Mouse (Mus musculus) cerebral cortex, adult 2 months (tissue): ENCODE results near the gene Elp5.

ENCODE experiments used
- WGBS: fragments of 180-500 bp; shearing (Covaris S2); methylation state at CpG from one replicate; pipeline ENCODE4 v1.1.7; 2018; 5-methylcytosine and 5-hydroxymethylcytosine counted together

The Elp5 gene

DNA sequence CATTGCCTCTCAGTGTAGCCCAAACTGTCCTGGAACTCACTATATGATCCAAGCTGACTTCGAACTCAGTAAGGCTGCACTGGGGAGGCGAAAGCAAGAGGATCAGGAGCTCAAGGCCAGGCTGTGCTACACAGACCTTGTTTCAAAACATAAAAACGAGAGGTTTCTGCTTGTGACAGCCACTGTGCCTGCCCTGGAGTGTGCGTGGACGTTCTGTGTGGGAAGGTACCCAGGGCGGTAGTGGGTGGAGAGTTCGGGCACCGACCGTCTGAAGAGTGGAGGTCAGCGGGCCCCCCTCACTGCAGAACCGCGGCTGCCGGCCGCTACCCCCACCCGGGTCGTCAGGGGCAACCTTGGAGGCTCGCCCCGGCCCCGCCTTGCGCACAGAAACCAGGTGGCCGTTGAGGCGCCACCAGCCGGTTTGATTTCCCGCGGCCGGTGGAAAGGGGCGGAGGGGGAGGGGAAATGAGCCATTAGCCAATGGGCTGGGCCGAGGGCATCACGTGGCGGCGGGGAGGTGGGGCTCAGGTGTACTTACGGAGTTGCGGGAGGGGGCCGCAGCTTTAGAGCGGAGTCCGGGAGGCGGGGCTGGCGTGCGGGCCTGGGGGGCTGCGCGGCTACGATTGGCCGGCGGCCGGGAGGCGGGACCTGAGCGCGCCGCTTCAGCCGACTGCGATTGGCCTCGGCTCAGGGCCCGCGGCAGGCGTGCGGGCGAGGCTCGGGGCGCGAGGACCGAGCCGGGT, 47.0 kb downstream of the Elp5 start, which contains the start of gene Ybx2:
Gene Ybx2 (plus strand): TSS at position 660 of the 743 bp plus-strand sequence.
- WGBS = 2% methylated on average over 62 of the region's 62 CpGs

DNA sequence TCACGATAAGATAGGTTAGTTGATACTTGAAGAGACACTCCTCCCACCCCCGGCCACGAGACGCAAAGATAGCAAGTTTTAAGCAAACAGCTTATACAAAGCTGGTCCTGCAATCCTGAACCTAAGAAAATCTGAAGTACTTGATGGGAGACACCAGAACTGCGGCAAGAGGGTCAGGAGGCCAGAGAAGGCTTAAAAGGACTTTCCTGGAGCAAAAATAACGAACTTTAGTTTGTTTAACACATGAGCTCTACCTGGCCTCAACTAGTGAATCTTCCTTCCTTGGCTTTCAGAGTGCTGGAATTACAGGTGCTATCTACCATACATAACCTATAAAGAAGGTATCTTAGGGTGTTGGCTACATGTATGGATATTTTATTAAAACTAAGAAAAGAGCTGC, 47.6 kb downstream of the Elp5 start:
- WGBS = 18% methylated on average over 6 of the region's 6 CpGs

DNA sequence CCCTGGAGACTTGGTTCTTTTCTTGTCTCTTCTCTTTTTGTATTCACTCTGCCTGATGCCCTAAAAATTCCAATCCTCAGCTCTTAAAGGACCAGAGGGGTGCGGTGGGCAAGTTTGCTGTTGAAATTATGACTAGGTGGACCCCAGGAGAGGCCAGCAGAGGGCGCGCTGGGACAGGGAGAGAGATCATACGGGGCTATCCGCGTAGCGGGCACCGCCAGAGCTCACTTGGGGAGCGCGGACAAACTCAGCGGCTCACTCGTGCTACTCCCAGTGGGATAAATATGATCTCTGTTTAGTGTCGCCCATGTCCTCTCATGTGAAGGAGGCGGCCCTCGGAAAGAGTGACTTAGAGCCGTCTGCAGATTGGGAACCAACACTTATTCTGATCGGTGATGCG, 48.1 kb downstream of the Elp5 start:
- WGBS = under 1% methylated on average over 18 of the region's 18 CpGs

DNA sequence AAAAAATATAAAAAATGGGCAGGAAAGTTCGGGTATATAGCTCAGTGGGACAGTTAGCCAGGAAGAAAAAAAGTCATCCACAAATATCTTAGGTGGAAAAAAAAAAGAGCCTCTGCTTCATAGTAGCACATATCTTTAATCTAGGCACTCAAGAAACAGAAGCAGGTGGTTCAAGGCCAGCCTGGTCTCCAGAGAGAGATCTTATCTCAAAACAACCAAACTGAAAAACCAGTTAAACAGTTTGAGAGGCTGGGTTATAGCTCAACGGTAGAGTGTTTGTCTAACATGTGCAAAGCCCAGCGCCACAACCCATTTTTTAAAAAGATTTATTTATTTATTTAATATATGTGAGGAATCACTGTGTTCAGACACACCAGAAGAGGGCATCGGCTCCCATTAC, 49.3 kb downstream of the Elp5 start:
- WGBS = 67% methylated on average over 4 of the region's 4 CpGs

DNA sequence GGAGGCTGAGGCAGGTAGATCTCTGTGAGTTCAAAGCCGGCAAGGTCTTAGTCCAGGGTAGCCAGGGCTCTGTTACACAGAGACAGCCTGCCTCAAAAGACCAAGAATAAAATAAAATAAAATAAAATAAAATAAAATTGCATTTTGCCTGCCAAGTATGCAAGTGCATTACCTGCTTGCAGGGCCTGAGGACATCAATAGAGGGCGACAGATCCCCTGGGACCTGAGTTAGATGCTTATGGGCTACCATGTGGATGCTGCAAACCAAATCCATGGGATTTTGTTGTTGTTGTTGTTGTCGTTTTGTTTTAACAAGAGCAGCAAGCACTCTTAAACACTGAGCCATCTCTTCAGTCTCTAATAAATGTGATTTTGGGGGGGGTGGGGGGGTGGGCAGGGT, 50.1 kb downstream of the Elp5 start:
- 36% methylated on average over 3 of the region's 3 CpGs for WGBS

DNA sequence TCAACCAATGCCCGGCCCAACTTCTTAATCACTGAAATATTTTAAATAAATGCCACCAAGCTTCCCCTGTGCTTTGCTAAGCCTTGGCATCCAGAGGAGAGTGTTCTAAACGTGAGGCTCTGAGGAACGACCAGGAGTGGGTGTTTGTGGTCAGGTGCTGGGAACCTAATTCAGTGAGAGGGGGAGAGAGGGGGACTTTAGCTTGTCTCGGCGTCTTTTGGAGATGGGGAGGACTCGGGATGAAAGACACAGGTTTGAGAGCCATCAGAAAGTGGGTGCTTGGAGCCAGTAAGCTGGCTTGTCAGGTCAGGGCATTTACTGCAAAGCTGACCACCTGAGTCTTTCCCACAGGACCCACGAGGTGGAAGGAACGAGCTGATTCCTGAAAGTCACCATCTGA, 50.5 kb downstream of the Elp5 start:
- WGBS = 73% methylated on average over 8 of the region's 8 CpGs

DNA sequence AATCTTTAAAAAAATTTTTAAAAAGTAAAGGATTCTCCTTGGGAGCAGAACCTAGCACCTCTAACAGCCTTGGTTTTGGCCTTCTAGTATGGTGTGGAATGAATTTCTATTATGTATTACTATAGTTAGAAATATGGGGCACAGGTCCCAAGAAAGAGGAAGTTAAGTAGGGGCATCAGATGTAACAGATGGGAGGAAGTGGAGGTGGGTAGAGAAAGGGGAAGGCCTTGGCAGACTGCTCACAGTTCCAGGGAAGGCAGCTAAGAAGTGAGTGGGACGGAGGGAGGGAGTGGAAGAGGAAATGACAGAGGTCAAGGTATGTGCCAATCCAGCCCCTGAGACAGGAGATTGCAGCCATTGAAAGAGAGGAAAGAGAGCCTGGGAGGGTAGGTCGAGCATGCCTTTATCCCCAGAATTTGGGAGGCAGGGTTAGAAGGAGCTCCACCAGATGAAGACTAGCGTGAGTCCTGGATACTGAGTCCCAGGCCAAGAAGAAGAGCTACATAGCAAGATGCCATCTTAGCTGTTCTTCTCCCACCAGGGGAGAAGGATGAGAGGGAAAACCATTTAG, 51.3 kb downstream of the Elp5 start:
- 78% methylated on average over 3 of the region's 3 CpGs for WGBS

DNA sequence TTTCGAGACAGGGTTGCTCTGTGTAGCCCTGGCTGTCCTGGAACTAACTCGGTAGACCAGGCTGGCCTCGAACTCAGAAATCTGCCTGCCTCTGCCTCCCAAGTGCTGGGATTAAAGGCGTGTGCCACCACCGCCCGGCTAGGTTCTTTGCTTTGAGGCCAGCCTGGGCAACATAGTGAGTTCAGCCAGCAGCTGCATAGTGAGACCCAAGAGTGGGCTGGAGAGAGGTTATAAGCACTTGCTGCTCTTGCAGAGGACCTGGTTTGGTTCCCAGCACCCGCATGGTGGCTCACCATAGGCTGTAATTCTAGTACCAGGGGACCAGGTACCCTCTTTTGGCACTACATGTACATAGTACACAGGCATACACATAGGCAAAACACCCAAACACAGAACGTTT, 52.1 kb downstream of the Elp5 start:
- 89% methylated on average over 8 of the region's 8 CpGs for WGBS

DNA sequence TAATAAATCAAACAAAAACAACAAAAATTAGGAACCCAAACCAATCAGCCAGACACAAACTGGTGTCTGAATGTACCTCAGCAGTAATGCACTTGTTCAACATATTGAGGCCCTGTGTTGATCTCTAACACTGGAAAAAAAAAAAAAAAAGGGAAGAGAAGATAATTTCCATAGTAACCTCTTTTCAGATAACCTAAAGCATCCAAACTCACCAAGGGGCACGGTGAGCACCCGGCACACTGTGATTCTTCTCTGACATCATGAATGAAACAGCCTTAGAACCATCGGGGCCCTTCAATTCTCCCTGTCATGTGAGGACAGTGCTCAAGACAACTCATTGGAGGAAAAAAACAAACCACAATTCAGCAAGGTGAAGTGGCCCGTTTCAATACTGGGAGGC, 52.6 kb downstream of the Elp5 start:
- 80% methylated on average over 4 of the region's 4 CpGs for WGBS

DNA sequence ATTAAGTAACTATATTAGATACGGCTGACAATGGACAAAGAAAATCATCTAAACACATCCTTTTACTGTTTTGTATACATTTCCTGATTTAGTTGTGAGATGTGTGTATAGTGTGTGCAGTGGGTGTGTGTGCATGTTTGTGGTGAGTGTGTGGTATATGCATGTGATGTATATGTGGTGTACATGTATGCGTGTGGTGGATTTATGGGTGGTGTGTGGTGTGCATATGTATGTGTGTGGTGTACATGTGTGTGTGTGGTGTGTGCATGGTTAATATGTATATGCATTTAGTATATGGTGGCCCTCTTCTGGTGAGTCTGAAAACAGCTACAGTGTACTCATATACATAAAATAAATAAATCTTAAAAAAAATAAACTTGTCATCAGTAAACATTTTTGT, 54.8 kb downstream of the Elp5 start:
- 98% methylated on average over 2 of the region's 2 CpGs for WGBS

DNA sequence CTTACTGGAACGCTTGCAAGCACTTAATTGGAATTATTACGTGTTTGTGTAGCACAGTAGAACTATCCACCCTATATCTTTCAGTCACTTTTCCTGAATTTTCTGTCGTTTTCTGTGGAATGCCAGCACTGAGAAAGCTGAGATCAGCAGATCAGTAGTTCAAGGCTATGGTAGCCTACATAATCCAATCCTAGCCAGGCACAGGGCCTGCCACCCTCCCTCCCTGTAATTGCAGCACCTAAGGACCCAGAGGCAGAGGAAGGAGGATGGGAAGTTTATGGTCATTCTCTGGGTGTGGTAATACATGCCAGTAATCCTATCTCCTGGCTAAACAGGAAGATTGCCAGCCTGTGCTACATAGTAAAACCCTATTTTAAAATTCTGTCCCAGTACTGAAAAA, 59.5 kb downstream of the Elp5 start:
- WGBS = 72% methylated on average over 3 of the region's 3 CpGs

DNA sequence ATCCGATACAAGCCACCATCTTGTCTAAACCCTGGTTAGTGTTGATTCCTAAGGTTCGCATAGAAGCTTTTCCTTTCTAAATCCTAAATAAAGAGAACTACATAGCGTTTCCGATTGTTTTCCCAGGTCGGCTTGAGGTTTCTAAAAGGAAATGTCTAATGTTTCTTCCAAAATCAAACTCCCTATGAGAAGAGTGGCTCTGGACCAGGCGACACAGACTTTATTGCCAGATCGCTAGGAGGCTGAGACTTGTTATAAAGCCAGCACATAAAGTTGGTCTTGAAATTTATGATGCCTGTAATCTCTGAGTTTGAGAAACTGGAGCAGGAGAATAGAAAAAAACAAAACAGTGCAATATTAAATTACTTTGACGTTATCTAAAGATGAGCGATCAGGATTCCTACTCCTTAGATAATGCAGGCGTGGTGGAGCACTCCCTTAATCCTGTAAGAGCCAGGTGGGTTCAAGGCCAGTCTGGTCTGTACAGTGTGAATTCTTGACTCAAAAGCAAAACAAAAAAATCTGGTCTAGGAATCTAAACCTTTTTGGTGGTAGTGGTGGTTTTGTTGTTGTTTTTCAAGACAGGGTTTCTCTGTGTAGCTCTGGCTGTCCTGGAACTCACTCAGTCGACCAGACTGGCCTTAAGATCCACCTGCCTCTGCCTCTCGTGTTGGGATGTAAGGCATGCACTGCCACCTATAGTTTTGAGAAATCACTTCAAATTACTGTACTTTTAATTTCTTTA, 60.1 kb downstream of the Elp5 start:
- 3% methylated on average over 12 of the region's 12 CpGs for WGBS

DNA sequence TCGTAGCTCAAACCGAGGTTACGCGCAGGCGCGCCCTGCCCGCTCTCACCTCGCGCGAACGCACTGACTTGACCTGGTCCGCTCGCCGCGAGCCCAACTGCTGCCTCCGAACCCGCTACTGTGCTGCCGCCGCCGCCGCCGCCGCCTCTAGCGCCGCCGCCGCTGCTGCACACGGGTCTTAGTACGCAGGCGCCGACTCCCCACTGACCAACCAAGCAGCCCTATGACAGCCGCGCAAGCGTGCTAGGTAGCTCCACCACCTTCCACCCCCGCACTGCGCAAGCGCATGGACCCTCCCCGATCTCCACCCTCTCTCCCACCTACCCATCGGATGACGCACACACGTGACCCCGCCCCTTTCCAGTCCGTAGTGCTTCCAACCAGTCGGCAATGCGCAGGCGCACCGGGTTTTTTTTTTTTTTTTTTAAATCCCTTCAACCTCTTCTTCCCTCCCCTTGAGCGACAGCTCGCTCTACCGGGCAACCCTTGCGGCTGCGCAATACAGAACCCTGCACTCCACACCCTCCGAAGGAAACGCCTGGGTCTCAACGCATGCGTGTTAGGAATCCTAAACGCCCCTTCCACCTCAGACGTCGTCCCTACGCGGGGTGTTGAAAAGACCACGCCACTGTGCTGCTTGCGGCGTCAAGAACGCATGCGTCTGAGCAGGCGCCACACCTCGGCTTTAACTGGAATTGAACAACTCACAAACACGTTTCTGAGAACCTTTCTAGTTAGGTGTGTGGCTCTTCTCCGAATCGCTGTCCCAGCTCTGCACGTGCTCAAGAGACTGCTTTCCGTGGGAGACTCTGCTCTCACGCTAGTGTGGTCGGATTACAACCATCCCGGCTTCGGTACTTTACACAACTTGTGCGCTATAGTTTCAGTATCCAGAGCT, 61.0 kb downstream of the Elp5 start, which contains the start of gene Eif5a:
Gene Eif5a (minus strand): TSS at position 845 of the 898 bp plus-strand sequence.
- WGBS = under 1% methylated on average over 78 of the region's 78 CpGs

DNA sequence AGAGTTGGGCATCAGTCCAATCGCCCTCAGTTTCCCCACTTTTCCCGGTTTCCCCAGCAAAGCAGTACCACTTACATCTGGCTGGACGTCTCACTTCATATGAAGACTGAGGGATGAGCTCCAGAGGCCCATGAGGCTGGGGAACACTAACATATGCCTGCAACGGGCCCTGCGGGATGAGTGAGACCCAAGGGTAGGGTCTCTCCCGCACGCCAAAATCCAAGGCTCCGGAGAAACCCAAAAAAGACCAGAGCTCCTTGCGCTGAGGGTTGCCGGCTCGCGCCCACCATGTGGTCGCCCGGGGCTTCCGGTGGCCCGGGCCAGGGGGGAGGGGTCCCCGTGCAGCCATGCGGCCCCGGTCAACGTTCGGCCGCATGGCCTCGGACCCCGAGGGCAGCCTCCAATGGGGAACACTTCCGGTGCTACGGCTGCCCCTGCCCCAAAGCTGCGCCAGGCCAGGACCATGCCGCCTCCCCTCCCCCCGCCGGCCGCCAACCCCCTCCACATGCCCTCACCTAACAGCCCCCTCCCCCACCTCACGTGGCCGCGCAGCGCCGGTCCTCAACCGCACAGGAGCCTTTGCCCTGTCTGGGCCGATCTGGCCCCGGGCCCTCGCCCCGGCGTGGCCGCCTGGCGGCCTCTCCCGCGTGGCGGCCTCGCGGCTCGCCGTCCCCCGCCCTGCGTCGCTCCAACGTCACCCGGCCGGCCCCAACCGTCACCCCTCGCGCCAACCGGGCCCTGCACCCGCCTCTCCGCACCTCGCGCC, 61.9 kb downstream of the Elp5 start:
- WGBS = 1% methylated on average over 64 of the region's 65 CpGs

DNA sequence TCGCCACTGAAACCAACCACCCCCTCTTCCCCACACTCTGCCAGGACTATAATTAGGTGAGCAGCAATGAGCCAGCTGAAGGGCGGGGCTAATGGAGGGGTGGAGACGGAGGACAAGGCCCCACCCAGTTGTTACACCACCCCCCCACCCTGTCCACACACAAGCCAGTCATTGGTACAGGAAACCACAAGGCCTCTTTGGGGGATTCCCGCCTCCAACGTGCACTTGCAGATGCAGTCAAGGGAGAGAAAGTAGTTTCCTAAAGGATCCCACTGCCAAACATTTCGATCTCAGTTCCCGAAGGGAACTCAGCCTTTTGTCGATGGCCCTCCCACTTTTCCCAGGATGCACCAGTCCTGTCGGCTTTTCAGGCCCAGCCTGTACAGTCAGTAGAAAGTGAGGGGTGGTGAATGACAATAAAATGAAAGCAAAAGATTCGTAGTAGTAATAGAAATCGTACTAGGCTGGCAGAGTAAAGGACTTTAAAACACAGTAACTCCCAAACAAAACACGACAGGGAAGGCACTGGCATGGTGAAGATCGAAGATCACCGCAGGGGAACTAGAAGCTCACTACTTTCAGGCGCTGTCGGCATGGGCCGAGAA, 62.6 kb downstream of the Elp5 start:
- under 1% methylated on average over 17 of the region's 17 CpGs for WGBS

DNA sequence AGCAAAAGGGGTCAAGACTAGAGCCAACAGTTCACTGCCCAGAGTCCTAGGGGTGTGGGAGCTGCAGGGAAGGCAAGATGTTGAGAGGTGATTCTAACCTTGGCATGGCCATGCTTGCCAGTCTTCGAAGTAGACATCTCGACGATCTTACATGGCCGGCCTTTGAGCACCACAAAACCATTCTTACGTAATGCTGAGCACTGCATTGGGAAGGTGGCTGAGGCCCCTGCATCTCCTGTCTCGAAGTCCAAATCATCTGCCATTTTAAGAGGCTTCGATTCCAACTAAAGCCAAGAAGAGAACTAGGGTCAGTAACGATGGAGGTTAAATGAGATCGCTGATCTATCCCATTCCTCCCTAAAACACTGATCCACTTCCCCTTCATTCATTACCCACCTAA, 63.3 kb downstream of the Elp5 start:
- WGBS = 67% methylated on average over 9 of the region's 9 CpGs
